Mouse (Mus musculus): ENCODE results near the gene Osbp2.

- no peak for TF ChIP-seq GATA1 (IDR thresholded peaks at IDR 0.05; ENCODE audit: borderline replicate concordance, low read length)
- TF ChIP-seq FLI1 (IDR thresholded peaks at IDR 0.05; ENCODE audit: low read length), result no peak
Measured at GRCm38 (mm10) chr11:3909236-3909635, 45.5 kb upstream of the Osbp2 start.
